Mouse (Mus musculus): ENCODE data around the gene Crb2. TPM values are rescaled to one million over a fixed set of nuclear protein-coding genes. Genes with fewer than 3 reads are reported as not detected.

Crb2 gene
- polyA plus RNA-seq (2017; shearing (Covaris generic)): 0.22 TPM

DNA sequence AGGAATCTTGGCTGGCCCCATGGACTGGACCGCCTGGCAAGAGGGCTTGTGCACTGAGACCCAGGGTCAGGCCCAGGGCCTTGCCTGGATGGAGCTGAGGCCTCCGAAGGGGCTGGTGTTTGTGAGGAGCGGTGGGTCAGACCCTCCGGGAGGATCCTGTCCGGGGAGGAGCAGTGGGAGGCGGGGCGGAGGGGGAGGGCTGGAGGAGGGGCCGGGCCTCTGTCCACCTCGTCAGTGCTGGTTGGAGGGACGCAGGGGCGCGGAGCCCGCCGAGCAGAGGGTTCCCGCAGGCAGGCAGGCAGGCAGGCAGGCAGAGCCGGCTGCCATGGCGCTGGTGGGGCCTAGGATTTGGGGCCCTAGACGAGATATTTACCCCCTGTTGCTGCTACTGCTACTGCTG, at the start of gene Crb2:
Gene Crb2, plus strand, starts transcription at position 234 of the 400 bp plus-strand sequence.

Other genes starting within 250 kb of the Crb2 start
- 33.6 TPM for gene Strbp, start 72.4 kb upstream of the Crb2 start, polyA plus RNA-seq (2017; shearing (Covaris generic))